In genomic region chr6:47594141-47594835, GRCm38 (mm10) we compare ENCODE assay signal across 8 mouse cellular contexts. TPM values are rescaled to one million over a fixed set of nuclear protein-coding genes. Genes with fewer than 3 reads are reported as not detected.
A peak's percentile ranks its signal among the peaks of the same experiment; 100 is the strongest.
DNase-seq lines count a peak whose midpoint lies in the region; ATAC-seq and TF ChIP-seq lines count a peak whose summit lies in the region.

No protein-coding gene starts in this region.

- peaks cover 4% of the 10 kb centered on the region for H3K36me3 ChIP-seq in G1E (replicated peaks)
- no peaks in the 10 kb centered on the region for H3K36me3 ChIP-seq in hindbrain, embryonic 10.5 days
- no peaks in the 10 kb centered on the region for H3K36me3 ChIP-seq in lung, postnatal 0 days (ENCODE audit: insufficient read depth, low read length)

- TF ChIP-seq EP300 in lung, postnatal 0 days (IDR thresholded peaks at IDR 0.05): no peak

- H3K4me2 ChIP-seq in lung, postnatal 0 days (replicated peaks; ENCODE audit: low read depth, low read length): peak overlapping the region; percentile 83

- H3K27ac ChIP-seq in hindbrain, embryonic 10.5 days: peak overlapping the region; percentile 100
- H3K27ac ChIP-seq in lung, postnatal 0 days (ENCODE audit: low read length): peak overlapping the region; percentile 98

- peak; percentile 36 for DNase-seq in G1E (ENCODE audit: low spot score)
- DNase-seq in cerebellum, adult 8-10 months: peak; percentile 70
- DNase-seq in forelimb bud, embryonic 11.5 days (ENCODE audit: low read depth, low spot score): peak; percentile 71
- DNase-seq in hindbrain, embryonic 10.5 days (ENCODE audit: low spot score): peak; percentile 84
- peak; percentile 53 for DNase-seq in layer of hippocampus, adult 9-11 months
- peak; percentile 84 for DNase-seq in lung, postnatal 0 days (ENCODE audit: low spot score)
- DNase-seq in ovary, postnatal 10 days (ENCODE audit: low spot score): peak; percentile 59
- DNase-seq in thymus, postnatal 10 days (ENCODE audit: low spot score in 2 of 2): peak; percentile 66 to 69

- ATAC-seq in G1E (ENCODE audit: extremely low read depth, insufficient number of reproducible peaks, low FRiP score, poor library complexity, severe bottlenecking): no peak
- ATAC-seq in lung, postnatal 0 days: peak; percentile 65

- peak overlapping the region; percentile 90 for H3K9ac ChIP-seq in lung, postnatal 0 days (replicated peaks; ENCODE audit: low read depth)

- peaks cover 28% of the 10 kb centered on the region for H3K4me1 ChIP-seq in G1E (ENCODE audit: insufficient read depth, low read depth, low read length)
- H3K4me1 ChIP-seq in hindbrain, embryonic 10.5 days (replicated peaks): peaks cover 33% of the 10 kb centered on the region
- no peaks in the 10 kb centered on the region for H3K4me1 ChIP-seq in lung, postnatal 0 days (ENCODE audit: insufficient read depth, low read depth, low read length)

- WGBS in hindbrain, embryonic 10.5 days: under 1% methylated on average over 74 of the region's 74 CpGs
- under 1% methylated on average over 36 of the region's 74 CpGs for WGBS in lung, postnatal 0 days

- no peak for TF ChIP-seq CTCF in G1E (IDR thresholded peaks at IDR 0.05; ENCODE audit: low read depth, low read length)
- no peak for TF ChIP-seq CTCF in lung, postnatal 0 days (IDR thresholded peaks at IDR 0.05)

- H3K4me3 ChIP-seq in G1E (ENCODE audit: low read depth, low read length): peak overlapping the region; percentile 95
- peak overlapping the region; percentile 98 for H3K4me3 ChIP-seq in hindbrain, embryonic 10.5 days
- H3K4me3 ChIP-seq in lung, postnatal 0 days (ENCODE audit: low read depth, low read length): peak overlapping the region; percentile 96

- no peaks in the 10 kb centered on the region for H3K9me3 ChIP-seq in G1E (replicated peaks)
- H3K9me3 ChIP-seq in hindbrain, embryonic 10.5 days: no peaks in the 10 kb centered on the region
- no peaks in the 10 kb centered on the region for H3K9me3 ChIP-seq in lung, postnatal 0 days (ENCODE audit: low read length)

- H3K27me3 ChIP-seq in G1E (ENCODE audit: insufficient read depth, low read length): no peaks in the 10 kb centered on the region
- no peaks in the 10 kb centered on the region for H3K27me3 ChIP-seq in hindbrain, embryonic 10.5 days (ENCODE audit: insufficient read depth, poor library complexity, severe bottlenecking)
- H3K27me3 ChIP-seq in lung, postnatal 0 days (replicated peaks; ENCODE audit: insufficient read depth, low read length): no peaks in the 10 kb centered on the region

RNA-seq across cellular contexts. Expression of gene Ezh2, which starts 0.9 kb away (rescaled TPM):
- 268 and 285 TPM in 2 replicates for total RNA-seq in G1E (2014; fragmentation: Nextera tagmentation)
- 81.1 and 97.6 TPM in 2 replicates for total RNA-seq in G1E (2017)
- polyA plus RNA-seq in G1E (2012): 47.1 and 56.7 TPM in 2 replicates
- 134 and 176 TPM in 2 replicates for polyA plus RNA-seq in hindbrain, embryonic 10.5 days (2016; fragmentation: Nextera tagmentation; extraction: Ambion mirVana)
- 22.5 and 25.3 TPM in 2 replicates for polyA plus RNA-seq in lung, postnatal 0 days (2015; fragmentation: Nextera tagmentation; extraction: Ambion mirVana)
